Mouse (Mus musculus): ENCODE results near the gene Fgfr2.
"Not testable (repeated sequence)": the region's sequence is repeated elsewhere in the genome, so short reads cannot be mapped to it uniquely, and the experiment has no call there.

The Fgfr2 gene

DNA sequence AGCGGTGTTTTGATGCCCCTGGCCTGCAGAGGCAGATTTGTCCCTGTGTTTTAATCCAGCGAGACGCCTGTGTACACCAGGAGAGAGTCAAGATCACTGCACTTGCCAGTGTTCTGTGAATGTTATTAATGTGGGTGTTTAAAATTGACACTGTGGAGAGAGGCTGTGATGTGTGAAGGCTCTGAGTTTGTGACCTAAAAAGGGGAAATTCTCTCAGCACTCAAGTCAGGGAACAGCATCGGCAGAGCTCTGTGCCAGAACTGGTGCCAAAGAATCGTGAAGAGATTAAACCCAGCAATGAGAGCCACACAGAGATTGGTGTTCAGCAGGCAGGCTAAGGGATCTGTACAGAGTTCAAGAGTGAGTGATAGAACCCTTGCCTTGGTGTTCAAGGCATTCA, 2567.6 kb downstream of the Fgfr2 start:
- DNase-seq (ENCODE audit: low spot score), result no peak

DNA sequence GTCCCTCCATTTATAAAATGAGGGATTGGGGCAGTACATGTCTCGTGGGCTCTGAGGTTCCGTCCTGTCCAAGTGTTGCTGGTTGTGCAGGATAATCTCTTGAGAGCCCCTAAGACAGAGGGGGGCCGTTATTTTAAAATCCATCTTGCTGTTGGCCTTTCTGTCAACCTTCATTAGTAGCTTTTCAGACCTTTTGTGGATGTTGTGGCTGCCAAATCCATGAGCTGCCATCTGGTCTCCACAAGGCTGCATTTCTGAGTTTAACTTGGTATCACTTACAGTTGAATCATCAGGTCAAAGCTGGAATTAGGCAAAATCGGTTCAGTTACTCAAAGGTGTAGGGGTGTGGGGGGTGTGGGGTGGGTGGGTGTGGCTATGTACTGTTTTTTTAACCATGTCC, 2569.8 kb downstream of the Fgfr2 start:
- no peak for DNase-seq (ENCODE audit: low spot score)

DNA sequence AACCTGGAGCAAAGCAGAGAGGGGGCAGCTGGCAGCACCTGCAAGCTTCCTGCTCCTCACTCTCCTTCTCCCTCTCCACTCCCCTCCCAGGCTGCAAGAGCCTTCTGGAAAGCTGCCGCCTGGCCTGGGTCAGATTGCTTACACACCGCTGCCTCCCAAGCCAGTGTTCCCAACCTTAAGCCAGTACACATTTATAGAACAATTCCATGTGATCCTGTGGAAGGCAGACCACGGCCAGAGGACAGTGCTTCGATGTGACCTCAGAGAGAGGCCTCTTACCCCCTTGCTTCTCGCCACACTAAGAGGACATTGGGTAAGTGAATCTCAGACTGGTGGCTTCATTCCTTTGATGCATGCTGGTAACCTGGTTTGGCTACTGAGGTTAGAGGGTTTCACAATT, 2570.4 kb downstream of the Fgfr2 start:
- no peak for DNase-seq (ENCODE audit: low spot score)

GRCm38 (mm10) chr7:130547635-130548175, 2575.4 kb downstream of the Fgfr2 start:
- DNase-seq (ENCODE audit: low spot score), result no peak

DNA sequence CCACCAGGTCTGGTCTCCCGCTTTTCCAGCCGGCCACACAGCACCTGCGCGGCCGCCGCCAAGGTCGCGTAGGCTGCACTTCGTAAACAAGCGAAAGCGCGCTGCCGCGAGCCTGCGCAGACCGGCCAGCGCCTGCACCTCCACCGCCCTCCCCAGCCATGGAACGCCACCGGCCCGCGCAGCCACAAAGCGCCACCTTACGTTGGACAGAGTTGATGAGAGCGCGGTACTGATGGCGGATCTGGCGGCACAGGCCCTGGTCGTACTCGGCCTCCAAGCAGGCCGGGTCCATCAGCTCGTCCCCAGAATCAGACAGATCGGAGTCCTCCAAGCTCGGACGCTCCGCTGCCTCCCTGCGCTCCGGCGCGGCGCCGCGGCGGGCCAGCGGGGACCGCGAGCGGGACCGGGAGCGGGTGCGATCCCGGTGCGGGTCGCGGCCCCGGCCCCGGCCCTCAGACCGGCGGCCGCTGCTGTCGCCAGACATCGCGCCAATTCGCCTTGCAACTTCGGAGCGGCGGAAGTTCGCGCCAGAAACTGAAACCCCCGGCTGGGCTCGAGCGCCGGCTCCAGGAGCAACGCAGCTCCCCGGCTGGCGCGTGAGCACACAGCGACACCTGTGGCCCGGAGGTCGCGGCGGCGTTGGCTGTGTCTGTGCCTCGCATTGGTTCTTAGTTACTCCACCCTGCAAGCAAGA, 2576.2 kb downstream of the Fgfr2 start:
- peak; percentile 84 for DNase-seq (ENCODE audit: low spot score)

DNA sequence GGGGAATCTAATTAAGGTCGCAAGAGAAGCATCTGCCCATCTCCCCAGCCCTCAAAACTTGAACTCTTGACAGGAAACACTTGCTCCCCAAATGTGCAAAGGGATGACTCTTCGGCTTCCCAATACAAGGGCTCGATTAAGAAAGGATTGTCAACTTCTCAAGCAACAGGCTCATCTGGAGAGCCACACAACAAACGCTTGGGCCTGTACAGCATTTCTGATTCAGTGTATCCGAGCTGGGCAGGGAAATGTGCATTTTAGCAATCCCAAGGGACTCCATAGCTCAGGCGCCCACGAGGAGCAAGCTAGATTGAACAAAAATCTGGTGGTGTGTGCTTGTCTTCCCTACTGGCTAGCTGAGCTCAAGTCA, 2576.7 kb downstream of the Fgfr2 start:
- DNase-seq (ENCODE audit: low spot score), result no peak

- DNase-seq (ENCODE audit: low spot score), result no peak
Observed at GRCm38 (mm10) chr7:130545893-130546292, 2577.3 kb downstream of the Fgfr2 start.

DNA sequence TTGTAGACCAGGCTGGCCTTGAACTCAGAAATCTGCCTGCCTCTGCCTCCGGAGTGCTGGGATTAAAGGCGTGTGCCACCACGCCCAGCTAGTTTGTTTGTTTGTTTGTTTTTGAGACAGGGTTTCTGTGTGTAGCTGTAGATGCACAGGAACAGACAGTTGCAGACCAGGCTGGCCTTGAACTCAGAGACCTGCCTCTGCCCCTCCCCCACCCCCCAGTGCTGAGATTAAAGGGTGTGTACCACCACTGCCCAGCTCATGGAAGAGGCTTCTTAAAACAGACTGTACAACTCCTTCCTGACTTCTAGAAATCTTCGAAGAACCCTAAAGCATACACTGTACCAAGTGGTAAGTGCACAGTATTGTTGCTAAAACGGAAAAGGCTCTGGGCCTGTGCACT, 2577.7 kb downstream of the Fgfr2 start:
- no peak for DNase-seq (ENCODE audit: low spot score)

DNA sequence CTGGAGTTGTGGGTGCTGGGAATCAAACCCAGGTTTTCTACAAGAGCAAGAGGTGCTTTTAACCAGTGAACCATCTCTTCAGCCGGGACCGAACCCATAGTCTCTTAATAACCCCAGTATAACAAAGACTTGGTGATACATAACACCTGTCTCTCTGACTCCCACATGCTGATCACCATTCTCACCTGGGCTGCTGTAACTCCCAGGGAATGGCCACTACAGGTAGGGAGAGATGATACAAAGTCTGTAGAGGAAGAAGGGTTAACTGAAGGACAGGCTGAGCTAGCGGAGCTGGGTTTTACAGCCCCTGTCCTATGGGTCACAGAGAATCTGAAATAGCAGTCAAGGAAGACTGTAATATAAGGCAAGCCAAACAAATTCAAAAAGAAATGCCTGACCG, 2580.0 kb downstream of the Fgfr2 start:
- DNase-seq (ENCODE audit: low spot score), result no peak

DNA sequence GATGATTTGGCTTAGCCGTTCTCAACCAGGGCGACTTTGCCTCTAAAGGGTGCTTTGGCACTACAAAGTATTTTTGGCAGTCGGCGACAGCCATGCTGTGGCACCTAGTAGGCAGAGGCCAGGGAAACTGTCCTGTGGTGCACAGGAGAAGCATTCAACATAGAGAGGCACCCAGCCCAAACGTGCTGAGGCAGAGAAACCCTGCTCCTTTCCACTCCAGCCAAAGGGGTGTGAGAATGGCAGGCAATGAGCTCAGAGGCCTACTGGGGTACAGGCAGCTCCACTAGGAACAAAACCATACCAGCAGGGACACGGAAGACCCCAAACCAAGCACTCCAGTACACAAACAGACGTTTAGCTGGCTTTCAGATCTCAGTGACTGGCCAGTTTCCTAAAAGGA, 2583.0 kb downstream of the Fgfr2 start:
- DNase-seq (ENCODE audit: low spot score), result no peak

- no peak for DNase-seq (ENCODE audit: low spot score)
Observed at GRCm38 (mm10) chr7:130537068-130537467, 2586.1 kb downstream of the Fgfr2 start.

GRCm38 (mm10) chr7:130535174-130535573, 2588.0 kb downstream of the Fgfr2 start:
- no peak for DNase-seq (ENCODE audit: low spot score)

GRCm38 (mm10) chr7:130533316-130534260, 2589.6 kb downstream of the Fgfr2 start:
- peak; percentile 81 for DNase-seq (ENCODE audit: low spot score)

DNA sequence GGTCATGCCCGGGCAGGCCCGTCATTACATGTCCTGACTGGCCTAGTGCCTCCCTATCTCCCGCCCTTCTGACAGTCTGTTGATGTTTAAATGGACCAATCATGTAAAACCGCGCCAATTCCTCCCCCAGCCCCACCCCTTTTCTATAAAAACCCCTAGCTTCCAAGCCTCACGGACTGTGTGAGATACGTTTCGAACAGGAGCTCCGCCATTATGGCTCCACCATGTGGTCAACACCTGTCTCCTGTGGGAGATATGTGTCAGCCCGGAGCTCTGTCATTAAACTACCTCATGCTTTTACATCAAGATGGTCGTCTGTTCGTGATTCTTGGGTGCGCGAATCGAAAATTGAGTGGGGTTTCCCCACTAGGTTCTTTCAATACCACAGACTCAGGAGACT, 2592.0 kb downstream of the Fgfr2 start:
- DNase-seq (ENCODE audit: low spot score), result not testable (repeated sequence)

- DNase-seq (ENCODE audit: low spot score), result no peak
Observed at GRCm38 (mm10) chr7:130527306-130527705, 2595.8 kb downstream of the Fgfr2 start.

GRCm38 (mm10) chr7:130523451-130523850, 2599.7 kb downstream of the Fgfr2 start:
- DNase-seq (ENCODE audit: low spot score), result no peak

GRCm38 (mm10) chr7:130520812-130521422, 2602.2 kb downstream of the Fgfr2 start:
- no peak for DNase-seq (ENCODE audit: low spot score)

DNA sequence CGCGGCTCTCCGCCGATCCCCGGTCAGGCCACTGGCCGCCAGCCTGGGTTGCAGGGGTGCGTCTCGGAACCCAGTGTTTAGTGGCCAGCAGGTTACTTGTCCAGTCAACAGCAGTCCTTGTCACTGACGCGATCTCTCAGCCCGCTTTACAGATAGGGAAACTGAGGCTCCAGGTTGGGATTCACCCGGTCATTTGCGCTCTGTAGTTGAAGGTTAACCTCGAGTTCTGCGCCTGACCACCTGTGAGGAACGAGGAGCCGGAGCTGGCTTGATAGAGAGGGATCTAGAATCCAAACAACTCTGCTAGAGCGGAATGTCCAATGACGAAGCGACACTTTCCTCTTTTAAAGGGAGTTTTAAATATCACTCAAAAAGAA, 2603.1 kb downstream of the Fgfr2 start, which contains the start of gene Ate1:
Ate1 (minus strand) TSS at position 321 of the 377 bp plus-strand sequence.
- DNase-seq (ENCODE audit: low spot score), result no peak

DNA sequence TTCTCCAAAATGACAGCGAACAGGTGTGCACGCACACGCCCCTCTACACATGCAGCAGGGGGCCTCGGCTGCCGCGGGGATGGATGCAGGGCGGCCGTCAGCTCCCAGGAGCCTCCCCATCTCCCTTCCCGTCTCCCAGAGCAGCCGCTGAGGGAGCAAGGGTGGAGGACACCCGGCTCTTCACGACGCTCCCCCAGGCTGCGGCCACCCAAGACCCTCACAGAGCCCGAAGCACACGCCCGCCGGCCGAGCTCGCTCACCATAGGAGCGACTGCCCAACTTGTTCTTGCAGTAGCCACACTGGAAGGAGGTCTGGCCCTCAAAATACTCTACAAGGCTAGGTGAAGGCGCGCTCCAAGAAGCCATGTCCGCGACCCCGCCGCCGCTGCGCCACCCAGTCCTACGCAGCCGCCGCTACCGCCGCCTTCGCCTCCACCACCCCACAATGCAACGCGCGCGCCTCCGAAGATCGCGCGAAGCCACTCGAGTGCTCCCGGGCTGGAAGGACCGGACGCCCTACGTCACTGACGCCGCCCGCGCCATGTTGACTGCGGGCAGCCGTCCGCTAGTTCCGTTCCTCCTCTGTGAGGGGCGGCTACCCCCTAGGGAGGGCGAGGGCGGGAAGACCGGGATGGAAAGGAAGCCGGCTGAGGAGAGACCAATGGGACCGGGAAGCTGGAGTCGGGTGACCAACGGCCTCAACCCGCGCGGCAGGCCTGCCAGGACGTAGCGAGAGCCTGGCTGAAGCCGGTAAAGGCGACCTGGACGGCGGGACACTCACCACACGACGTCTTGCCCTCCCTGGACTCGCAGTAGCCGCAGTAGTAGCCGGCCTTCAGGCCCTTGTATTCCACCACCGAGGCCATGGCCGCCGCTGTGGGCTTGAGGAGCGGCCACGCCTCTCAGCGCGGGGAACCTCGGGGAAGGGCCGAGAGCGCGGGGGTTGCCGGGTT, 2603.8 kb downstream of the Fgfr2 start:
- peak; percentile 92 for DNase-seq (ENCODE audit: low spot score)

GRCm38 (mm10) chr7:130518213-130519095, 2604.7 kb downstream of the Fgfr2 start:
- no peak for DNase-seq (ENCODE audit: low spot score)
